ENCODE assay signal across 8 mouse cellular contexts in genomic region chrX:48344643-48345384, GRCm38 (mm10). TPM values are rescaled to one million over a fixed set of nuclear protein-coding genes. Genes with fewer than 3 reads are reported as not detected.
DNase-seq lines count a peak whose midpoint lies in the region; ATAC-seq and TF ChIP-seq lines count a peak whose summit lies in the region.

No protein-coding gene starts in this region.

- TF ChIP-seq RAD21 in MEL (IDR thresholded peaks at IDR 0.05; ENCODE audit: low read depth, low read length) = no peak

- H3K9ac ChIP-seq in MEL (ENCODE audit: control insufficient read depth, low read depth, low read length, poor library complexity, severe bottlenecking) = peak overlapping the region; percentile 73
- H3K9ac ChIP-seq in midbrain, embryonic 16.5 days (ENCODE audit: low read depth, low read length) = peak overlapping the region; percentile 67

- no peak overlapping the region for H3K27ac ChIP-seq in MEL (ENCODE audit: control insufficient read depth, low read depth, low read length)
- peak overlapping the region; percentile 83 for H3K27ac ChIP-seq in limb, embryonic 10.5 days
- H3K27ac ChIP-seq in midbrain, embryonic 16.5 days (ENCODE audit: low read length) = peak overlapping the region; percentile 81

- H3K79me2 ChIP-seq in MEL (ENCODE audit: control insufficient read depth, insufficient read depth, low read length, poor library complexity) = peaks cover 3% of the 10 kb centered on the region

- no peak for TF ChIP-seq EP300 in MEL (IDR thresholded peaks at IDR 0.05; ENCODE audit: low read depth in 1 of 2, low read length in 2 of 2)

- H3K27me3 ChIP-seq in MEL (ENCODE audit: control insufficient read depth in 1 of 2, insufficient read depth in 2 of 2, low read length in 2 of 2) = no peaks in the 10 kb centered on the region
- H3K27me3 ChIP-seq in limb, embryonic 10.5 days (ENCODE audit: low read depth, poor library complexity, severe bottlenecking) = peaks cover 67% of the 10 kb centered on the region
- H3K27me3 ChIP-seq in midbrain, embryonic 16.5 days (ENCODE audit: control insufficient read depth, insufficient read depth, low read depth, low read length) = no peaks in the 10 kb centered on the region

- TF ChIP-seq POLR2A in MEL (IDR thresholded peaks at IDR 0.05; ENCODE audit: control insufficient read depth in 1 of 2, insufficient read depth in 1 of 2, low read depth in 1 of 2, low read length in 2 of 2, poor library complexity in 1 of 2) = no peak

- no peaks in the 10 kb centered on the region; a peak in 1 of 4 replicates for H3K36me3 ChIP-seq in MEL (ENCODE audit: control insufficient read depth in 1 of 2, insufficient read depth in 2 of 2, low read length in 2 of 2)
- H3K36me3 ChIP-seq in limb, embryonic 10.5 days = no peaks in the 10 kb centered on the region
- H3K36me3 ChIP-seq in midbrain, embryonic 16.5 days (ENCODE audit: control insufficient read depth, insufficient read depth, low read length) = no peaks in the 10 kb centered on the region

- intact Hi-C loops in heart, postnatal 10 days (cut with DNase I) = no loop called here

- WGBS in limb, embryonic 10.5 days = 5% methylated on average over 30 of the region's 61 CpGs
- WGBS in midbrain, embryonic 16.5 days = 19% methylated on average over 26 of the region's 61 CpGs

- TF ChIP-seq CTCF in MEL (IDR thresholded peaks at IDR 0.05 in 2 of 3, conservative IDR thresholded peaks at IDR 0.05 in 1 of 3; ENCODE audit: control insufficient read depth in 1 of 3, insufficient read depth in 1 of 3, low read depth in 2 of 3, low read length in 3 of 3, poor library complexity in 1 of 3, severe bottlenecking in 1 of 3) = no peak

- peak overlapping the region; percentile 58 for H3K4me2 ChIP-seq in midbrain, embryonic 16.5 days (ENCODE audit: low read length)

- no peak for ATAC-seq in cerebellum, adult (ENCODE audit: insufficient number of reproducible peaks, low FRiP score, low TSS enrichment)
- ATAC-seq in midbrain, embryonic 16.5 days = no peak

- peaks cover 0 to 5% of the 10 kb centered on the region in 2 experiments; a peak in 2 of 4 replicates for H3K4me1 ChIP-seq in MEL (ENCODE audit: control insufficient read depth in 1 of 2, insufficient read depth in 2 of 2, low read length in 2 of 2)
- peaks cover 10% of the 10 kb centered on the region; the same call in 1 of the 2 replicates for H3K4me1 ChIP-seq in limb, embryonic 10.5 days
- peaks cover 4% of the 10 kb centered on the region; the same call in 1 of the 2 replicates for H3K4me1 ChIP-seq in midbrain, embryonic 16.5 days (ENCODE audit: control insufficient read depth, insufficient read depth, low read length)

- no peaks in the 10 kb centered on the region for H3K9me3 ChIP-seq in MEL (replicated peaks; ENCODE audit: insufficient read depth, low read length)
- no peaks in the 10 kb centered on the region for H3K9me3 ChIP-seq in limb, embryonic 10.5 days (replicated peaks)
- H3K9me3 ChIP-seq in midbrain, embryonic 16.5 days (replicated peaks; ENCODE audit: control insufficient read depth, low read length, poor library complexity, severe bottlenecking) = no peaks in the 10 kb centered on the region

- peak; percentile 33 for DNase-seq in cerebellum, adult 11 months
- peak; percentile 16 for DNase-seq in MEL (ENCODE audit: low read depth, low spot score)
- DNase-seq in embryo, embryonic 9.5 days (ENCODE audit: extremely low spot score) = peak; percentile 45
- peak; percentile 14 to 20 for DNase-seq in heart, postnatal 10 days
- DNase-seq in limb, embryonic 10.5 days (ENCODE audit: low spot score) = peak; percentile 53
- peak; percentile 24 to 48 for DNase-seq in thymus, postnatal 36 days

- peak overlapping the region; percentile 75 to 80 for H3K4me3 ChIP-seq in MEL (ENCODE audit: control insufficient read depth in 1 of 2, insufficient read depth in 1 of 2, low read depth in 2 of 2, low read length in 2 of 2)
- H3K4me3 ChIP-seq in limb, embryonic 10.5 days = peak overlapping the region; percentile 64
- peak overlapping the region; percentile 48 for H3K4me3 ChIP-seq in midbrain, embryonic 16.5 days (ENCODE audit: low read depth, low read length)

TF ChIP-seq in MEL, 35 proteins besides CTCF, POLR2A, EP300 and RAD21:
- TF ChIP-seq NELFE (IDR thresholded peaks at IDR 0.05; ENCODE audit: low read depth, low read length) (no peak), TCF12 (IDR thresholded peaks at IDR 0.05; ENCODE audit: low read depth, low read length) (no peak), KAT2A (conservative IDR thresholded peaks at IDR 0.05; ENCODE audit: low read depth, low read length) (no peak), MAFK (IDR thresholded peaks at IDR 0.05; ENCODE audit: borderline replicate concordance, low read depth, low read length) (no peak), SMC3 (IDR thresholded peaks at IDR 0.05; ENCODE audit: low read depth, low read length) (no peak), SIN3A (IDR thresholded peaks at IDR 0.05; ENCODE audit: low read length) (no peak), CHD2 (IDR thresholded peaks at IDR 0.05; ENCODE audit: low read length) (no peak), HCFC1 (IDR thresholded peaks at IDR 0.05; ENCODE audit: low read depth, low read length) (no peak), MXI1 (IDR thresholded peaks at IDR 0.05; ENCODE audit: low read depth, low read length) (no peak), ELF1 (IDR thresholded peaks at IDR 0.05; ENCODE audit: low read depth, low read length) (no peak), MAZ (IDR thresholded peaks at IDR 0.05; ENCODE audit: low read depth, low read length) (no peak), GABPA (IDR thresholded peaks at IDR 0.05; ENCODE audit: low read depth, low read length) (no peak), MEF2A (IDR thresholded peaks at IDR 0.05; ENCODE audit: extremely low read depth, insufficient replicate concordance, low read depth, low read length, poor library complexity, severe bottlenecking) (no peak), MAX (IDR thresholded peaks at IDR 0.05; ENCODE audit: low read length) (no peak), ZC3H11A (IDR thresholded peaks at IDR 0.05; ENCODE audit: low read depth, low read length) (no peak), POLR2AphosphoS5 (IDR thresholded peaks at IDR 0.05; ENCODE audit: borderline replicate concordance, low read depth, low read length) (no peak), ZKSCAN1 (IDR thresholded peaks at IDR 0.05; ENCODE audit: low read depth, low read length) (no peak)

RNA-seq across cellular contexts. Expression of gene Bcorl1, which starts 3.7 kb away (rescaled TPM):
- 3.0 and 3.6 TPM in 2 replicates for total RNA-seq in MEL (2012; rRNA removed)
- polyA plus RNA-seq in MEL (2012; ENCODE audit: insufficient read depth in 1 of 2, insufficient read length in 2 of 2, low read depth in 1 of 2, low replicate concordance in 2 of 2, missing spikeins in 1 of 2) = 10 to 100 TPM in 1 of 2 experiments, not detected in 1; 12.9 TPM
- total RNA-seq in heart, postnatal 10 days (2021) = 10 to 100 TPM in 1 of 2 experiments, 1 to 10 TPM in 1; 9.6 to 13.6 TPM
- polyA plus RNA-seq in limb, embryonic 10.5 days (2016; fragmentation: Nextera tagmentation; extraction: Ambion mirVana) = 3.9 and 4.4 TPM in 2 replicates
- 6.7 and 8.6 TPM in 2 replicates for polyA plus RNA-seq in midbrain, embryonic 16.5 days (2015; fragmentation: Nextera tagmentation; extraction: Ambion mirVana)
